ENCODE assay signal across 8 mouse cellular contexts in the genomic region with DNA sequence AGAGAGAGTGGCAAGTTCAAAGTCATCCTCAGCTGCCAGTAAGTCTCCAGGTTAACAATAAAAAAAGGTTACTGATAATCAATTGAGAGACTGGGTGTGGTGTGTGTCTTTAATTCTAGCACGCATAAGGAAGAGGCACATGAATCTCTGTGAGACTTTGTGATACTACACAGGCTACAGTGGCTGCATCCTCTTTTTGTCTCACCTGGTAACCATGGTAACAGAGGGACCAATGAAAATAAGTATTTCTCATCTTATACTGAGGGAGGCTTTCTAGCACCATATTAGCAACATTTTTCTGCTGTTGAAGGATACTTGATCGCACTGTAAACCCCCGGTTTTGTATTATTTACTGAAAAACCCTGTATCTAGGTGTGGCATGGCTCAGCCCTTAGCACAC.
"Had no signal": no experiment of that assay in that cellular context is flagged by ENCODE, and none has a peak within 500 bp of the region (broad histone marks: within the 10 kb centered on the region; RNA-seq: fewer than 3 reads in every experiment).

No protein-coding gene starts in this region.

- H3K4me2 ChIP-seq: limb, embryonic 13.5 days; neural tube, embryonic 12.5 days had no signal

- H3K9me3 ChIP-seq: limb, embryonic 13.5 days; neural tube, embryonic 12.5 days had no signal

- H3K4me3 ChIP-seq: limb, embryonic 13.5 days; neural tube, embryonic 12.5 days had no signal

- DNase-seq: kidney, postnatal 10 days; left cerebral cortex, postnatal 4 days; lung, adult 18-20 months; thymus, postnatal 14 days had no signal

- H3K9ac ChIP-seq: limb, embryonic 13.5 days; liver, embryonic 14.5 days; neural tube, embryonic 12.5 days had no signal

- H3K27me3 ChIP-seq: limb, embryonic 13.5 days; neural tube, embryonic 12.5 days had no signal

- H3K4me1 ChIP-seq: limb, embryonic 13.5 days; neural tube, embryonic 12.5 days had no signal

- H3K27ac ChIP-seq: limb, embryonic 13.5 days; liver, embryonic 14.5 days; neural tube, embryonic 12.5 days; stomach, postnatal 0 days had no signal

- H3K36me3 ChIP-seq: limb, embryonic 13.5 days; neural tube, embryonic 12.5 days had no signal
